Mouse (Mus musculus): Measurements from ENCODE around the gene Dkkl1. TPM values are rescaled to one million over a fixed set of nuclear protein-coding genes. Genes with fewer than 3 reads are reported as not detected.

Dkkl1 gene
- polyA plus RNA-seq, 1 experiment, result 0.08 TPM

GRCm38 (mm10) chr7:45178550-45178949 is 33.4 kb downstream of the Dkkl1 start:
- no peak overlapping the region for H3K4me2 ChIP-seq (ENCODE audit: low read depth)
- H3K79me2 ChIP-seq (ENCODE audit: control insufficient read depth, insufficient read depth), result no peaks in the 10 kb centered on the region
- TF ChIP-seq TCF12 (IDR thresholded peaks at IDR 0.05; ENCODE audit: insufficient read depth, poor library complexity, severe bottlenecking), result no peak
- TF ChIP-seq SRF (IDR thresholded peaks at IDR 0.05; ENCODE audit: control insufficient read depth, insufficient read length, low read depth), result no peak
- no peak for TF ChIP-seq MYOG (IDR thresholded peaks at IDR 0.05; ENCODE audit: control insufficient read depth in 1 of 3, insufficient read depth in 1 of 3, insufficient read length in 2 of 3, low read depth in 2 of 3)
- TF ChIP-seq MAX (IDR thresholded peaks at IDR 0.05; ENCODE audit: low read depth), result no peak
- no peak for TF ChIP-seq E2F4 (IDR thresholded peaks at IDR 0.05; ENCODE audit: insufficient read depth)
- TF ChIP-seq POLR2AphosphoS2 (IDR thresholded peaks at IDR 0.05; ENCODE audit: insufficient read length, low read depth), result no peak
- TF ChIP-seq POLR2A (IDR thresholded peaks at IDR 0.05; ENCODE audit: insufficient read length, low read depth), result no peak
- no peak for TF ChIP-seq REST (IDR thresholded peaks at IDR 0.05; ENCODE audit: insufficient read depth, insufficient read length)
- TF ChIP-seq TCF3 (IDR thresholded peaks at IDR 0.05; ENCODE audit: insufficient read length, low read depth), result no peak
- TF ChIP-seq CEBPB (IDR thresholded peaks at IDR 0.05; ENCODE audit: insufficient read depth, poor library complexity, severe bottlenecking), result no peak
- TF ChIP-seq USF1 (IDR thresholded peaks at IDR 0.05; ENCODE audit: low read depth), result no peak
- TF ChIP-seq MYOD1 (IDR thresholded peaks at IDR 0.05; ENCODE audit: control insufficient read depth in 1 of 3, insufficient read length in 2 of 3, low read depth in 2 of 3), result no peak
- H3K4me3 ChIP-seq, result no peak overlapping the region
- H3K27me3 ChIP-seq (ENCODE audit: control insufficient read depth, insufficient read depth, insufficient read length), result peaks cover 89% of the 10 kb centered on the region
- no peak overlapping the region for H3ac ChIP-seq (ENCODE audit: control insufficient read depth, insufficient read length)
- no peaks in the 10 kb centered on the region for H3K36me3 ChIP-seq (ENCODE audit: control insufficient read depth, insufficient read depth)

- Histone ChIP-seq H3ac (ENCODE audit: control insufficient read depth, insufficient read length) (no peak overlapping the region), H3K36me3 (ENCODE audit: control insufficient read depth, insufficient read depth) (no peaks in the 10 kb centered on the region), H3K27me3 (ENCODE audit: control insufficient read depth, insufficient read depth, insufficient read length) (peaks cover 72% of the 10 kb centered on the region), H3K79me2 (ENCODE audit: control insufficient read depth, insufficient read depth) (no peaks in the 10 kb centered on the region), H3K4me2 (ENCODE audit: low read depth) (no peak overlapping the region), H3K4me3 (no peak overlapping the region)
- TF ChIP-seq MAX (IDR thresholded peaks at IDR 0.05; ENCODE audit: low read depth) (no peak), MYOD1 (IDR thresholded peaks at IDR 0.05; ENCODE audit: control insufficient read depth in 1 of 3, insufficient read length in 2 of 3, low read depth in 2 of 3) (no peak), MYOG (IDR thresholded peaks at IDR 0.05; ENCODE audit: control insufficient read depth in 1 of 3, insufficient read depth in 1 of 3, insufficient read length in 2 of 3, low read depth in 2 of 3) (no peak), POLR2A (IDR thresholded peaks at IDR 0.05; ENCODE audit: insufficient read length, low read depth) (no peak), SRF (IDR thresholded peaks at IDR 0.05; ENCODE audit: control insufficient read depth, insufficient read length, low read depth) (no peak), TCF12 (IDR thresholded peaks at IDR 0.05; ENCODE audit: insufficient read depth, poor library complexity, severe bottlenecking) (no peak), CEBPB (IDR thresholded peaks at IDR 0.05; ENCODE audit: insufficient read depth, poor library complexity, severe bottlenecking) (no peak), REST (IDR thresholded peaks at IDR 0.05; ENCODE audit: insufficient read depth, insufficient read length) (no peak), POLR2AphosphoS2 (IDR thresholded peaks at IDR 0.05; ENCODE audit: insufficient read length, low read depth) (no peak), USF1 (IDR thresholded peaks at IDR 0.05; ENCODE audit: low read depth) (no peak), TCF3 (IDR thresholded peaks at IDR 0.05; ENCODE audit: insufficient read length, low read depth) (no peak), E2F4 (IDR thresholded peaks at IDR 0.05; ENCODE audit: insufficient read depth) (no peak)
Observed at GRCm38 (mm10) chr7:45176356-45176755, 35.6 kb downstream of the Dkkl1 start.

GRCm38 (mm10) chr7:45175929-45176328 is 36.0 kb downstream of the Dkkl1 start:
- Histone ChIP-seq H3K4me2 (ENCODE audit: low read depth) (no peak overlapping the region), H3ac (ENCODE audit: control insufficient read depth, insufficient read length) (no peak overlapping the region), H3K27me3 (ENCODE audit: control insufficient read depth, insufficient read depth, insufficient read length) (peaks cover 68% of the 10 kb centered on the region), H3K4me3 (no peak overlapping the region), H3K79me2 (ENCODE audit: control insufficient read depth, insufficient read depth) (no peaks in the 10 kb centered on the region), H3K36me3 (ENCODE audit: control insufficient read depth, insufficient read depth) (no peaks in the 10 kb centered on the region)
- TF ChIP-seq REST (IDR thresholded peaks at IDR 0.05; ENCODE audit: insufficient read depth, insufficient read length), result no peak
- TF ChIP-seq SRF (IDR thresholded peaks at IDR 0.05; ENCODE audit: control insufficient read depth, insufficient read length, low read depth), result no peak
- no peak for TF ChIP-seq MYOG (IDR thresholded peaks at IDR 0.05; ENCODE audit: control insufficient read depth in 1 of 3, insufficient read depth in 1 of 3, insufficient read length in 2 of 3, low read depth in 2 of 3)
- TF ChIP-seq CEBPB (IDR thresholded peaks at IDR 0.05; ENCODE audit: insufficient read depth, poor library complexity, severe bottlenecking), result no peak
- TF ChIP-seq USF1 (IDR thresholded peaks at IDR 0.05; ENCODE audit: low read depth), result no peak
- TF ChIP-seq POLR2AphosphoS2 (IDR thresholded peaks at IDR 0.05; ENCODE audit: insufficient read length, low read depth), result no peak
- TF ChIP-seq TCF12 (IDR thresholded peaks at IDR 0.05; ENCODE audit: insufficient read depth, poor library complexity, severe bottlenecking), result no peak
- no peak for TF ChIP-seq MAX (IDR thresholded peaks at IDR 0.05; ENCODE audit: low read depth)
- TF ChIP-seq MYOD1 (IDR thresholded peaks at IDR 0.05; ENCODE audit: control insufficient read depth in 1 of 3, insufficient read length in 2 of 3, low read depth in 2 of 3), result no peak
- no peak for TF ChIP-seq E2F4 (IDR thresholded peaks at IDR 0.05; ENCODE audit: insufficient read depth)
- TF ChIP-seq TCF3 (IDR thresholded peaks at IDR 0.05; ENCODE audit: insufficient read length, low read depth), result no peak
- no peak for TF ChIP-seq POLR2A (IDR thresholded peaks at IDR 0.05; ENCODE audit: insufficient read length, low read depth)

GRCm38 (mm10) chr7:45175398-45175797 is 36.5 kb downstream of the Dkkl1 start:
- Histone ChIP-seq H3K27me3 (ENCODE audit: control insufficient read depth, insufficient read depth, insufficient read length) (peaks cover 66% of the 10 kb centered on the region), H3K79me2 (ENCODE audit: control insufficient read depth, insufficient read depth) (no peaks in the 10 kb centered on the region), H3ac (ENCODE audit: control insufficient read depth, insufficient read length) (no peak overlapping the region), H3K36me3 (ENCODE audit: control insufficient read depth, insufficient read depth) (no peaks in the 10 kb centered on the region), H3K4me3 (no peak overlapping the region), H3K4me2 (ENCODE audit: low read depth) (no peak overlapping the region)
- no peak for TF ChIP-seq MYOD1 (IDR thresholded peaks at IDR 0.05; ENCODE audit: control insufficient read depth in 1 of 3, insufficient read length in 2 of 3, low read depth in 2 of 3)
- no peak for TF ChIP-seq TCF12 (IDR thresholded peaks at IDR 0.05; ENCODE audit: insufficient read depth, poor library complexity, severe bottlenecking)
- TF ChIP-seq MAX (IDR thresholded peaks at IDR 0.05; ENCODE audit: low read depth), result no peak
- no peak for TF ChIP-seq E2F4 (IDR thresholded peaks at IDR 0.05; ENCODE audit: insufficient read depth)
- TF ChIP-seq POLR2AphosphoS2 (IDR thresholded peaks at IDR 0.05; ENCODE audit: insufficient read length, low read depth), result no peak
- no peak for TF ChIP-seq CEBPB (IDR thresholded peaks at IDR 0.05; ENCODE audit: insufficient read depth, poor library complexity, severe bottlenecking)
- TF ChIP-seq USF1 (IDR thresholded peaks at IDR 0.05; ENCODE audit: low read depth), result no peak
